Mouse (Mus musculus) liver, embryonic 16.5 days (tissue): ENCODE data around the gene Psmd4. TPM values are rescaled to one million over a fixed set of nuclear protein-coding genes. Genes with fewer than 3 reads are reported as not detected.
A peak's percentile ranks its signal among the peaks of the same experiment; 100 is the strongest.

Source experiments
- ATAC-seq: fragments of 200-750 bp; cut with Nextera tagmentation; 2 replicates; pipeline ENCODE4 v1.8.0; 2017; ENCODE audit warnings: low read depth, mild to moderate bottlenecking, moderate number of reproducible peaks, moderate library complexity
- H3K27ac ChIP-seq: fragments of 300-500 bp; sonication (generic); 2 replicates; pipeline ENCODE4 v1.5.1; 2014; ENCODE audit warnings: mild to moderate bottlenecking, low read length
- H3K27me3 ChIP-seq: fragments of 300-500 bp; sonication (generic); 2 replicates; pipeline ENCODE4 v1.6.1; 2014; ENCODE audit warnings: low read depth, low read length, mixed read lengths; ENCODE audit not compliant: control insufficient read depth, insufficient read depth
- H3K36me3 ChIP-seq: fragments of 300-500 bp; sonication (generic); 2 replicates; pipeline ENCODE4 v1.6.1; 2014; ENCODE audit warnings: mild to moderate bottlenecking; ENCODE audit not compliant: control insufficient read depth, insufficient read depth
- H3K4me1 ChIP-seq: fragments of 300-500 bp; sonication (generic); 2 replicates; pipeline ENCODE4 v1.6.1; 2014; ENCODE audit warnings: low read depth, low read length, mixed read lengths; ENCODE audit not compliant: control insufficient read depth
- H3K4me2 ChIP-seq: fragments of 300-500 bp; sonication (generic); 2 replicates; pipeline ENCODE4 v1.6.1; 2014; ENCODE audit warnings: low read depth, low read length, mixed read lengths
- H3K4me3 ChIP-seq: fragments of 300-500 bp; sonication (generic); 2 replicates; pipeline ENCODE4 v1.5.1; 2014; ENCODE audit warnings: low read depth, mild to moderate bottlenecking, low read length
- H3K9ac ChIP-seq: fragments of 300-500 bp; sonication (generic); 2 replicates; pipeline ENCODE4 v1.6.1; 2014; ENCODE audit warnings: low read depth, low read length
- H3K9me3 ChIP-seq: fragments of 300-500 bp; sonication (generic); replicated peaks from 2 replicates; pipeline ENCODE4 v1.6.1; 2016; ENCODE audit warnings: low read length; ENCODE audit not compliant: control insufficient read depth
- WGBS: fragments of 180-500 bp; shearing (Covaris S2); extraction: QIAGEN DNeasy Blood & Tissue Kit; methylation state at CpG from one replicate; pipeline ENCODE4 v1.1.7; 2014; ENCODE audit not compliant: insufficient replicate concordance; 5-methylcytosine and 5-hydroxymethylcytosine counted together
- polyA plus RNA-seq: library from polyadenylated mRNA; unstranded; fragments of >200 nt; fragmentation: Nextera tagmentation; extraction: Ambion mirVana; gene quantifications from 2 replicates; pipeline ENCODE4 v1.2.1, GENCODE M21; 2015

The Psmd4 gene
- polyA plus RNA-seq, 1 experiment from 2014 or later, result 146 TPM

GRCm38 (mm10) chr3:95015891-95016531 lies 26.4 kb downstream of the Psmd4 start:
- H3K27ac ChIP-seq, result peak overlapping the region; percentile 98
- peaks cover 7% of the 10 kb centered on the region; the same call in 1 of the 2 replicates for H3K36me3 ChIP-seq
- H3K27me3 ChIP-seq, result no peaks in the 10 kb centered on the region
- peaks cover 19% of the 10 kb centered on the region for H3K4me1 ChIP-seq
- peak overlapping the region; percentile 72 for H3K9ac ChIP-seq
- peak overlapping the region; percentile 83 for H3K4me3 ChIP-seq
- no peaks in the 10 kb centered on the region for H3K9me3 ChIP-seq
- H3K4me2 ChIP-seq, result peak overlapping the region; percentile 85
- peak; percentile 59 for ATAC-seq
- WGBS, result under 1% methylated on average over 40 of the region's 40 CpGs

GRCm38 (mm10) chr3:95015337-95015872 lies 27.0 kb downstream of the Psmd4 start, which contains the start of gene Zfp687:
Gene Zfp687 (minus strand): TSS chr3:95015448.
- ATAC-seq, result peak; percentile 96
- WGBS, result under 1% methylated on average over 37 of the region's 37 CpGs
- peaks cover 12% of the 10 kb centered on the region for H3K36me3 ChIP-seq
- H3K27ac ChIP-seq, result peak within 1 kb of the TSS; percentile 98
- H3K27me3 ChIP-seq, result no peaks in the 10 kb centered on the region
- H3K4me2 ChIP-seq, result peak within 1 kb of the TSS; percentile 91
- H3K9ac ChIP-seq, result peak within 1 kb of the TSS; percentile 85
- no peaks in the 10 kb centered on the region for H3K9me3 ChIP-seq
- peak within 1 kb of the TSS; percentile 83 for H3K4me3 ChIP-seq
- peaks cover 22% of the 10 kb centered on the region for H3K4me1 ChIP-seq

DNA sequence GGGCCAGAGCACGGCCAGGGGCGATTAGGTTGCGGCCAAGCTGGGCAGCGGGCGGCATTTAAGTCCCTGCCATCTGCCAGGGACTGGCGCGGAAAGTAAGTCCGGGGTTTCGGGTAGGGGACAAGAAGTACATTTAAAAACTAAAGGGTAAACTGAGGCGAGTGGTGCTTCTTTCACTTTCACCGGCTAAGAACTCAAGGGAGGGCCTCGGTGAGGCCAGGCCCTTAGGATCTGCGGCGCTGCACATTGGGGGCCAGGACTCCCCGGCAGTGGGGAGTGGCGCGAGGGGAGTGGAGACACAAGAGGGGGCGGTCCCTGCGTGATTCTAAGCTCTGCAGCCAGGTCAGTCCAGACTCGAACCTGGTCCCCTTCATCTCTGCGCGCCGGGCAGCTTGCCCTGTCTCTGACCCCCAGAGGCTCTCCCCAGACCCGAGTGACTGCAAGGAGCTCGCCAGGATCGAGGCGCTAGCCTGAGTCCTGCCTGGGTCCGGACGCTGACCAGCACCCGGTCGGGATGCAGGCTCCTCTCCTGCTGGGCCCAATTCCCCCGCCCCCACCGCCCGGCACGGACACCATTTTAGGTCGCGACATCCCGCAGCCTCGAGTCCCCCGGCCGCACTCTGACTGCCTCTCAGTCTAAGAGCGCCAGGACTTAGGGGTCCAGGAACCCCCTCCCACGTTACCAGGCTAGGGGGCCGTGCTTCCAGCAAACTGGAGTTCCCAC lies 27.8 kb downstream of the Psmd4 start:
- Histone ChIP-seq H3K36me3 (peaks cover 19% of the 10 kb centered on the region), H3K9me3 (no peaks in the 10 kb centered on the region), H3K4me1 (peaks cover 22% of the 10 kb centered on the region), H3K27me3 (no peaks in the 10 kb centered on the region), H3K27ac (peak overlapping the region; percentile 87), H3K4me3 (peak overlapping the region; percentile 83), H3K4me2 (peak overlapping the region; percentile 91), H3K9ac (peak overlapping the region; percentile 85)
- whole genome bisulfite sequencing, result under 1% methylated on average over 44 of the region's 44 CpGs
- no peak for ATAC-seq

DNA sequence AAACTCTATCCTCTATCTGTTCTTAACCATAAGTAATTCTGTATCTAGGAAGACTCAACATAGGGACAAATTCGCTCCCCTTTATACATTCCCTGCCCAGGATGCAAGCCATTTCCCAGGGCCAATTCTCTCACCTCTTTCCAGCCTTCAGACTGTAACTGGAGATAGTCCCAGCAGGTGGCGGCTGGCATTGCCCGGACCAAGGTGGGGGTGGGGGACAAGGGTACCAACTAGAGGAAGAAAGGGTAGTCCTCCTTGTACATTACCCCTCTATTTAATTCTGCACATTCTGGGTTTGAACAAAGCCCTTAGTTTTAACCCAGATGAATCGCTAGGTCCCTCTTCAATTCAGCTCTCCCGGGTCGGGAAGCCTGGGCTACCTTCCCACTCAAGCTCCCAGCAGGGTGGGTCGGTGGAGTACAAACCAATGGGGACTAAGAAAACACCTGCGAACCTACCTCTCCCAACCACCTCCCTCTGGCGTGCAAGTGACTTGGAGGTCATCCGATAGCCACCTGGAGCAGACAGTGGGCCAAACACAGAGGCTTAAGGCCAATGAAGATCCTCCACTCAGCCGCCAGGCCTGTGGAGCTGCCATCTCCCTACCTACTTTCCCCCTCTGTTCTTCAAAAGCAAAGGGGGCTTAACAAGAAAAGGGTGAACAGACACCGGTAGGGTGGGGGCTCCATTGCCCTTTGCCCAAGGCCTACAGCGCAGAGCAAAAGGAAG lies 28.6 kb downstream of the Psmd4 start:
- Histone ChIP-seq H3K27ac (peak overlapping the region; percentile 87), H3K4me1 (peaks cover 22% of the 10 kb centered on the region), H3K36me3 (peaks cover 23% of the 10 kb centered on the region), H3K4me3 (peak overlapping the region; percentile 83), H3K4me2 (peak overlapping the region; percentile 91), H3K9me3 (no peaks in the 10 kb centered on the region), H3K27me3 (no peaks in the 10 kb centered on the region), H3K9ac (peak overlapping the region; percentile 85)
- WGBS, result 25% methylated on average over 13 of the region's 13 CpGs
- ATAC-seq, result no peak

DNA sequence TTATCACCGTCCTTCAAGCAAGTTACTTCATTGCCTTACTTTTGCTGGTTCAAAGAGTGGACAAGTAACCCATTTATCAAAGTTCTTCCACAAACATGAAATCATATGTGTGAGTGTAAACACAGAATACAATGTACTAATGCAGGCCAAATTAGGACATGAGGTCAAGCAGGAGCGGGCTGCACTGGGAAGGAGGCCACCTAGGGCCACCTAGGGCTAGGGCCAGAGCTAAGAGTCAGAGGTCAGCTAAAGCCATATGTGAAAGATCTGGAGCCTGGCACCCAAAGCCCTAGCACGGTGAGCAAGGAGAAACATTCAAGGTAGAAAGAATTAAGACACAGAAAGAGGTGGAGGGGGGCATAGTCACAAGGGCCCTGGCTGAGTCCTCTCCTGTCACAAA lies 29.4 kb downstream of the Psmd4 start:
- H3K4me2 ChIP-seq, result no peak overlapping the region
- no peak for ATAC-seq
- peaks cover 22% of the 10 kb centered on the region for H3K4me1 ChIP-seq
- no peaks in the 10 kb centered on the region for H3K27me3 ChIP-seq
- H3K27ac ChIP-seq, result no peak overlapping the region
- H3K36me3 ChIP-seq, result peaks cover 32% of the 10 kb centered on the region
- H3K9ac ChIP-seq, result no peak overlapping the region
- WGBS, result 88% methylated on average over 3 of the region's 3 CpGs
- no peak overlapping the region for H3K4me3 ChIP-seq
- H3K9me3 ChIP-seq, result no peaks in the 10 kb centered on the region

DNA sequence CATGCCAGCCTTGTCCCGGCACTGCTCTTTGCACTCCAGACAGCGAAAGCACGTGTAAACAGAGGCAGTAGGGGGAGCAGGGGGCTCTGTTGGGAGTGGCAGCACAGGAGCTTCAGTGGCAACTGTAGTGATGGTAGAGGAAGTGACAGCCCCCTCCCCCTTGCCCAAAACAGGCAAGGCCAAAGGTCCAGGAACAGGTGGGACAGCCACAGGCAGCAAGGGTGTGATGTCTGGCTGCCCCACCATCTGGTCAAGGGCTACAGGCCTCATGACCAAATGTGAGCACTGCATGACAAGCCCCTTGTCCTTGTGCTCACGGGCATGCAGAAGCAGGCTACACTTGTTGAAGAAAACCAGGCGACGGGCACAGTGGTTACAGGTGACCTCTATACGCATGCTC lies 32.0 kb downstream of the Psmd4 start:
- ATAC-seq, result no peak
- H3K9me3 ChIP-seq, result no peaks in the 10 kb centered on the region
- no peaks in the 10 kb centered on the region for H3K27me3 ChIP-seq
- no peak overlapping the region for H3K4me3 ChIP-seq
- H3K9ac ChIP-seq, result no peak overlapping the region
- peaks cover 43% of the 10 kb centered on the region for H3K36me3 ChIP-seq
- no peak overlapping the region for H3K27ac ChIP-seq
- WGBS, result 77% methylated on average over 7 of the region's 7 CpGs
- H3K4me2 ChIP-seq, result no peak overlapping the region
- peaks cover 17% of the 10 kb centered on the region for H3K4me1 ChIP-seq

- H3K9ac ChIP-seq, result no peak overlapping the region
- H3K9me3 ChIP-seq, result no peaks in the 10 kb centered on the region
- H3K27ac ChIP-seq, result no peak overlapping the region
- H3K36me3 ChIP-seq, result peaks cover 50% of the 10 kb centered on the region
- H3K4me3 ChIP-seq, result no peak overlapping the region
- ATAC-seq, result no peak; the same call in 1 of the 2 replicates
- H3K4me2 ChIP-seq, result no peak overlapping the region
- H3K4me1 ChIP-seq, result peaks cover 9% of the 10 kb centered on the region
- no peaks in the 10 kb centered on the region for H3K27me3 ChIP-seq
- WGBS, result 77% methylated on average over 9 of the region's 9 CpGs
Observed at GRCm38 (mm10) chr3:95007706-95008105, 34.7 kb downstream of the Psmd4 start.

- no peaks in the 10 kb centered on the region for H3K9me3 ChIP-seq
- no peak for ATAC-seq
- 79% methylated on average over 3 of the region's 3 CpGs for WGBS
- no peak overlapping the region for H3K9ac ChIP-seq
- peaks cover 43% of the 10 kb centered on the region for H3K36me3 ChIP-seq
- H3K4me3 ChIP-seq, result no peak overlapping the region
- H3K27ac ChIP-seq, result no peak overlapping the region
- H3K27me3 ChIP-seq, result no peaks in the 10 kb centered on the region
- H3K4me1 ChIP-seq, result peaks cover 7% of the 10 kb centered on the region
- no peak overlapping the region for H3K4me2 ChIP-seq
Observed at GRCm38 (mm10) chr3:95005651-95006050, 36.8 kb downstream of the Psmd4 start.
